Mouse (Mus musculus) adrenal gland, adult 18-20 months (tissue): ENCODE measurements at regions not wholly inside any gene's neighbourhood (a gene's known extent, or its start where the extent isn't known, plus 50 kb on each side); places are given as distances from the start of the nearest gene placed in this dataset.

ENCODE experiments used
- DNase-seq, 2 experiments: peaks; one replicate each; pipeline ENCODE4 v3.0.0; 2021 to 2022; ENCODE audit warnings: low spot score in 2 of 2
- microRNA-seq, 2 experiments: library from miRNA; unstranded; fragments of <30 nt; microRNA quantifications; one replicate each; pipeline ENCODE4 v1.2.0; 2021; ENCODE audit warnings: borderline number of aligned reads in 2 of 2

DNA sequence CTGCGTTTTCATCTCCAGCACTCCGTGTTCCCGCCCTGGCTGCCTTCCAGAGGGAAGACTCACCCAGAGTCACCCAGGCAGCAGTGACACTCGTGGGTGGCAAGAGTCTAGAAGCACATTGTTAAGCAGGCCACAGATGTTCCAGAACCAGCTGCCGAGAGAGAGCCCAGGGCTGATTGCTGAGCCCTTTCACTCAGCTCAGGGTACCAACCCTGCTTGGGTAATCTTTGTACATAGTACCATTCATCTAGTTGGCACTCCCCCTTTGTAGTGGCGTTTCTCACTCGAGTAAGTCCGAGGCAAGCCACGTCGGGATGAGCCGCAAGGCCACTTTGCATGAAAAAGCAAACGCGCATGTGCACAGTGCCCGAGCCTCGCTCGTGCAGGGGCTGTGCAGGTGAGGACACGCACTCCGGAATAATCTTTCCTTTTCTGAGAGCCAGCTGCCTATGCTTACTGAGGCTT is 156.9 kb downstream of the Zfp281 start:
- DNase-seq, result peak in 1 of 2 experiments; percentile 12

DNA sequence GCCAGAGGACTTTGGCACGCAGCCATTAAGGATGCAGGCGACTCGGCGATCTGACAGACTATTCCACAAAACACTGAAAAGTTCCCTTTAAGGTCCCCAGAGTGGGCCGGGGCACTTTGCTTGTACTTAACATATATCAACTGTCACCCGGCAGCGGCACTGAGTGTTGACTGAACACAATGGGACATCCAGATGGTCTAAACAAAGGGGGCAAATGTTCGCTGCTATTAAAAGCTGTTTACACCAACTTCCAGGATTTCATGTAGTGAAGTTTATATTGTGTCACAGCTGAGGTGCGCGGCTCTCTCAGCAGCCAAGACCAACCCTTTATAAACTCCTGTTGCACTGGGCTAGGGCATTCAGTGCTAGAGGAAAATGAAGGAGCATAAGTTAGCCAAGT is 157.6 kb downstream of the Zfp281 start:
- no peak for DNase-seq

- no peak for DNase-seq
These were observed 159.5 kb downstream of the Zfp281 start for GRCm38 (mm10) chr1:136784178-136784577.

DNA sequence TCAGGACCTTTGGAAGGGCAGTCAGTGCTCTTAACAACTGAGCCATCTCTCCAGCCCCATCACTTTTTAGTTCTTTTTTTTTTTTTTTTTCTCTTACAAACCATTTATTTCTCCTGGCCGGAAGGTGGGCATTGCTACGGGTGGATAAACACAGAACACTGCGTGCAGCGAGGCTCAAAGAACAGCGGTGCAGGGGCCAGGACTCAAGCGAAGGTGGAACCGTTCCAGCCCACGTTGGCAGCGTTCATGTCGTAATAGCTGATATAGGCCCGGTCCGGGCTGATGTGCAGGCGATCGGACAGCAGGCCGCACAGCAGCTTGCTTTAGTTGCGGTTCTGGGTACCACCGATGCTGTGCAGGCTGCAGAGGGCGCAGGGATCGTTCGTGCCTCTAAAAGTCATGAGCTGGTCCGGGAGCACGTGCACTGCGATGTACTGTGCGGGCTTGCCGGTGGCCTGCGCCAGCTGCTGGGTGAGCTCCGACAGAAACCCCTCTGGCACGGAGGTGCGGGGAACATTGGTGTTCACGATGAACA is 164.3 kb downstream of the Zfp281 start:
- no peak for DNase-seq

GRCm38 (mm10) chr1:136791641-136792040 is 166.9 kb downstream of the Zfp281 start:
- DNase-seq, result no peak

Small RNA genes lying in the stretch of these regions (microRNA-seq; reads per million reads assigned to microRNA genes)
- gene Gm22132, result 0 reads per million in 2 experiments
